ENCODE assay signal across 10 mouse cellular contexts in genomic region chr2:33489565-33489964, GRCm38 (mm10). TPM values are rescaled to one million over a fixed set of nuclear protein-coding genes. Genes with fewer than 3 reads are reported as not detected.
A peak's percentile ranks its signal among the peaks of the same experiment; 100 is the strongest.
DNase-seq lines count a peak whose midpoint lies in the region; ATAC-seq and TF ChIP-seq lines count a peak whose summit lies in the region.
"Had no signal": no experiment of that assay in that cellular context is flagged by ENCODE, and none has a peak within 500 bp of the region (broad histone marks: within the 10 kb centered on the region; RNA-seq: fewer than 3 reads in every experiment).

No protein-coding gene starts in this region.

- H3K27me3 ChIP-seq in liver, adult 2 months (ENCODE audit: control insufficient read depth, insufficient read depth, low read length): no peaks in the 10 kb centered on the region
- H3K27me3 ChIP-seq in liver, embryonic 11.5 days (replicated peaks; ENCODE audit: control insufficient read depth, insufficient read depth, low read length): no peaks in the 10 kb centered on the region
- no peaks in the 10 kb centered on the region for H3K27me3 ChIP-seq in Patski

- H3K9me3 ChIP-seq in liver, embryonic 11.5 days (ENCODE audit: control insufficient read depth, low read length): no peaks in the 10 kb centered on the region
- H3K9me3 ChIP-seq: heart, embryonic 15.5 days; midbrain, embryonic 12.5 days had no signal

- TF ChIP-seq CTCF in liver, adult 2 months (IDR thresholded peaks at IDR 0.05; ENCODE audit: low read depth, low read length): 0 out of 2 replicates have a peak, but pooled peaks have one; percentile 32
- TF ChIP-seq CTCF in Patski (IDR thresholded peaks at IDR 0.05): peak; percentile 69

- CTCF ChIA-PET in Patski (lab: Charles Lee): interaction anchor here (1.2 to 3.7 kb wide), 5 partner anchors 22 to 70 kb away, joined by 3 to 18 read pairs (median 5); no protein-coding TSS in a partner anchor

- DNase-seq in frontal cortex, postnatal 10 days (ENCODE audit: low spot score in 2 of 2): no peak
- DNase-seq in liver, adult 2 months (ENCODE audit: extremely low read depth, low read depth, low spot score): no peak
- DNase-seq in liver, embryonic 11.5 days (ENCODE audit: low spot score): no peak
- no peak for DNase-seq in Patski (ENCODE audit: low read depth, low spot score)
- DNase-seq in spleen, postnatal 4 days (ENCODE audit: low spot score in 2 of 2): no peak
- no peak for DNase-seq in gastrocnemius, adult 8-10 months (ENCODE audit: low spot score in 2 of 2)

- in situ Hi-C loops in Patski (cut with MboI; ENCODE audit: low pct_unique_long_range_greater_than_20kb): loop anchor here (5.0 kb wide), 1 partner anchor 158 kb away; no protein-coding TSS in a partner anchor

- peak; percentile 68 for ATAC-seq in frontal cortex, adult (ENCODE audit: low TSS enrichment)
- no peak for ATAC-seq in liver, embryonic 11.5 days (replicated peaks; ENCODE audit: low FRiP score)
- ATAC-seq in Patski: no peak
- 0 out of 2 replicates have a peak, but pooled peaks have one; percentile 37 for ATAC-seq in megakaryocyte progenitor cell, adult 5-6 weeks (replicated peaks; ENCODE audit: poor library complexity)

- H3K36me3 ChIP-seq in liver, adult 2 months (ENCODE audit: control insufficient read depth, insufficient read depth, low read length): no peaks in the 10 kb centered on the region
- no peaks in the 10 kb centered on the region for H3K36me3 ChIP-seq in liver, embryonic 11.5 days (ENCODE audit: control insufficient read depth, insufficient read depth, low read length)
- H3K36me3 ChIP-seq: heart, embryonic 15.5 days; midbrain, embryonic 12.5 days had no signal

- TF ChIP-seq POLR2A in liver, adult 2 months (IDR thresholded peaks at IDR 0.05; ENCODE audit: extremely low read depth, insufficient read depth, low read length): no peak

- POLR2A ChIA-PET in Patski (lab: Charles Lee): no interaction called here

- H3K4me2 ChIP-seq in liver, embryonic 11.5 days: no peak overlapping the region
- H3K4me2 ChIP-seq: heart, embryonic 15.5 days; midbrain, embryonic 12.5 days had no signal

- no peak overlapping the region for H3K4me3 ChIP-seq in liver, adult 2 months (ENCODE audit: insufficient read depth, low read depth, low read length)
- H3K4me3 ChIP-seq in liver, embryonic 11.5 days (ENCODE audit: low read depth, low read length): no peak overlapping the region
- H3K4me3 ChIP-seq: heart, embryonic 15.5 days; midbrain, embryonic 12.5 days had no signal

- H3K27ac ChIP-seq in liver, adult 2 months (replicated peaks; ENCODE audit: insufficient read depth, low read depth, low read length): no peak overlapping the region
- H3K27ac ChIP-seq in liver, embryonic 11.5 days (ENCODE audit: low read depth, low read length): no peak overlapping the region
- H3K27ac ChIP-seq: heart, embryonic 15.5 days; midbrain, embryonic 12.5 days had no signal

- H3K79me2 ChIP-seq in liver, adult 2 months (ENCODE audit: control insufficient read depth, insufficient read depth, low read length): no peaks in the 10 kb centered on the region

- 55% methylated on average over 10 of the region's 10 CpGs for WGBS in liver, adult 2 months
- WGBS in liver, embryonic 11.5 days: 58% methylated on average over 10 of the region's 10 CpGs

- H3K9ac ChIP-seq in liver, adult 2 months (ENCODE audit: low read depth, low read length): no peak overlapping the region
- no peak overlapping the region for H3K9ac ChIP-seq in liver, embryonic 11.5 days (ENCODE audit: low read depth, low read length)
- H3K9ac ChIP-seq: heart, embryonic 15.5 days; midbrain, embryonic 12.5 days had no signal

- no peaks in the 10 kb centered on the region for H3K4me1 ChIP-seq in liver, adult 2 months (ENCODE audit: control insufficient read depth, insufficient read depth, low read length)
- H3K4me1 ChIP-seq in liver, embryonic 11.5 days (replicated peaks; ENCODE audit: control insufficient read depth, insufficient read depth, low read length): no peaks in the 10 kb centered on the region
- H3K4me1 ChIP-seq: heart, embryonic 15.5 days; midbrain, embryonic 12.5 days had no signal

RNA-seq across cellular contexts. Expression of gene Zbtb43, which starts 21.2 kb away (rescaled TPM):
- total RNA-seq in liver, adult 2 months (2014; rRNA removed): 19.6 and 21.6 TPM in 2 replicates
- polyA plus RNA-seq in liver, adult 2 months (2012; rRNA removed): 8.5 and 9.0 TPM in 2 replicates
- 12.0 and 14.1 TPM in 2 replicates for polyA plus RNA-seq in liver, embryonic 11.5 days (2014; fragmentation: Nextera tagmentation; extraction: Ambion mirVana)
- 26.9 TPM for polyA plus RNA-seq in Patski (2021)
- 8.0 and 8.8 TPM in 2 replicates for total RNA-seq in megakaryocyte progenitor cell, adult 5-6 weeks (2015)
- 8.0 and 10.5 TPM in 2 replicates for total RNA-seq in megakaryocyte progenitor cell, adult 5-6 weeks (2017)
- total RNA-seq in gastrocnemius, adult 8-10 months (2022): 10 to 100 TPM; 10.1 to 13.6 (median 12.1) TPM

RNA-seq across cellular contexts. Expression of gene Zbtb34, which starts 58.4 kb away (rescaled TPM):
- total RNA-seq in liver, adult 2 months (2014; rRNA removed): 1.9 and 3.1 TPM in 2 replicates
- 2.5 and 2.8 TPM in 2 replicates for polyA plus RNA-seq in liver, adult 2 months (2012; rRNA removed)
- polyA plus RNA-seq in liver, embryonic 11.5 days (2014; fragmentation: Nextera tagmentation; extraction: Ambion mirVana): 6.1 and 7.6 TPM in 2 replicates
- polyA plus RNA-seq in Patski (2021): 4.8 TPM
- total RNA-seq in megakaryocyte progenitor cell, adult 5-6 weeks (2015): 22.7 and 24.6 TPM in 2 replicates
- 8.4 and 11.4 TPM in 2 replicates for total RNA-seq in megakaryocyte progenitor cell, adult 5-6 weeks (2017)
- total RNA-seq in gastrocnemius, adult 8-10 months (2022): 1 to 10 TPM; 3.5 to 4.5 (median 3.9) TPM

Comparison
In these comparisons a context has a peak if more than half of its experiments do, and no peak if none do; other contexts are left out.
1. ATAC-seq: peak in frontal cortex, adult (single experiment) and megakaryocyte progenitor cell, adult 5-6 weeks (single experiment); none in liver, embryonic 11.5 days (single experiment) and Patski (single experiment).